Mouse (Mus musculus) left cerebral cortex, adult 8-10 months (tissue): ENCODE data around the gene Invs. TPM values are rescaled to one million over a fixed set of nuclear protein-coding genes. Genes with fewer than 3 reads are reported as not detected.
"Not testable (repeated sequence)": the region's sequence is repeated elsewhere in the genome, so short reads cannot be mapped to it uniquely, and the experiment has no call there.

ENCODE experiments used
- DNase-seq, 2 experiments: peaks; one replicate each; pipeline ENCODE4 v3.0.0; 2022; ENCODE audit warnings: low spot score in 2 of 2
- total RNA-seq, 4 experiments: library from RNA; stranded (reverse); gene quantifications; 2 replicates each; pipeline ENCODE4 v1.2.4; 2022

Gene Invs
- total RNA-seq, 4 experiments from 2014 or later, result 13.9 to 16.8 (median 15.8) TPM

- no peak for DNase-seq
Observed at GRCm38 (mm10) chr4:48327192-48327591, 47.6 kb downstream of the Invs start.

- no peak for DNase-seq
Observed at GRCm38 (mm10) chr4:48328042-48328441, 48.5 kb downstream of the Invs start.

GRCm38 (mm10) chr4:48332453-48333051 lies 53.0 kb downstream of the Invs start:
- no peak for DNase-seq

- no peak for DNase-seq
Observed at GRCm38 (mm10) chr4:48334927-48335763, 55.6 kb downstream of the Invs start.

GRCm38 (mm10) chr4:48342705-48343104 lies 63.1 kb downstream of the Invs start:
- DNase-seq, result no peak

- no peak for DNase-seq
Observed at GRCm38 (mm10) chr4:48362367-48362766, 82.8 kb downstream of the Invs start.

GRCm38 (mm10) chr4:48371037-48371436 lies 91.5 kb downstream of the Invs start:
- no peak for DNase-seq

- peak; percentile 23 to 39 for DNase-seq
Observed at GRCm38 (mm10) chr4:48380940-48381339, 101.4 kb downstream of the Invs start.

- no peak for DNase-seq
Observed at GRCm38 (mm10) chr4:48382506-48382905, 102.9 kb downstream of the Invs start.

GRCm38 (mm10) chr4:48396949-48397348 lies 117.4 kb downstream of the Invs start:
- DNase-seq, result no peak

GRCm38 (mm10) chr4:48403066-48403640 lies 123.6 kb downstream of the Invs start:
- DNase-seq, result no peak

GRCm38 (mm10) chr4:48405724-48406491 lies 126.3 kb downstream of the Invs start:
- not testable (repeated sequence) for DNase-seq

- DNase-seq, result peak in 1 of 2 experiments; percentile 48
Observed at GRCm38 (mm10) chr4:48407350-48408039, 127.9 kb downstream of the Invs start.

GRCm38 (mm10) chr4:48413473-48413872 lies 133.9 kb downstream of the Invs start:
- DNase-seq, result no peak

GRCm38 (mm10) chr4:48415838-48416335 lies 136.3 kb downstream of the Invs start:
- DNase-seq, result no peak

- no peak for DNase-seq
Observed at GRCm38 (mm10) chr4:48418831-48419468, 139.4 kb downstream of the Invs start.

- no peak for DNase-seq
Observed at GRCm38 (mm10) chr4:48422633-48423032, 143.1 kb downstream of the Invs start.

GRCm38 (mm10) chr4:48423738-48424137 lies 144.2 kb downstream of the Invs start:
- no peak for DNase-seq

- DNase-seq, result no peak
Observed at GRCm38 (mm10) chr4:48427413-48427812, 147.9 kb downstream of the Invs start.

GRCm38 (mm10) chr4:48428054-48428453 lies 148.5 kb downstream of the Invs start:
- DNase-seq, result no peak
